Mouse (Mus musculus) Patski (cell line): ENCODE measurements around the gene Tmem178b. TPM values are rescaled to one million over a fixed set of nuclear protein-coding genes. Genes with fewer than 3 reads are reported as not detected.

Source experiments
- ATAC-seq: fragments of 100-300 bp; one replicate; pipeline ENCODE4 v1.8.0; 2021
- CTCF ChIA-PET: fragments of 350-600 bp; sonication (Branson Sonifier 250); formaldehyde crosslinking; loops from one replicate; lab custom pipeline; 2022; ENCODE audit warnings: inconsistent platforms; lab: Charles Lee
- POLR2A ChIA-PET: fragments of 350-600 bp; sonication (Branson Sonifier 250); formaldehyde crosslinking; loops from one replicate; lab custom pipeline; 2022; ENCODE audit warnings: antibody characterized with exemption, inconsistent platforms; lab: Charles Lee
- DNase-seq: peaks from one replicate; pipeline ENCODE4 v3.0.0-alpha.2; 2011; ENCODE audit warnings: low read depth, low spot score
- H3K27me3 ChIP-seq: fragments of 371-371 bp; one replicate; pipeline ENCODE4 v1.5.1; 2021
- CTCF ChIP-seq: fragments of 100-300 bp; IDR thresholded peaks from one replicate; pipeline ENCODE4 v1.5.1; 2021
- in situ Hi-C: fragments of 300-500 bp; cut with MboI; formaldehyde crosslinking; loops from 3 replicates; pipeline ENCODE4 v1.11.1; 2018; ENCODE audit warnings: low pct_unique_long_range_greater_than_20kb, mixed read lengths
- polyA plus RNA-seq: library from polyadenylated mRNA; unstranded; gene quantifications from one replicate; pipeline ENCODE4 v1.2.3, GENCODE M21; 2021

Tmem178b gene
- polyA plus RNA-seq, 1 experiment from 2014 or later: not detected

GRCm38 (mm10) chr6:39978942-39979341 lies 105.9 kb downstream of the Tmem178b start:
- ChIA-PET CTCF (no interaction called here), POLR2A (no interaction called here)
- no peak for TF ChIP-seq CTCF
- ATAC-seq (no peak), DNase-seq (no peak)
- peaks cover 13% of the 10 kb centered on the region for H3K27me3 ChIP-seq
- in situ Hi-C loops: no loop called here

GRCm38 (mm10) chr6:39990772-39991171 lies 117.7 kb downstream of the Tmem178b start:
- no peak for TF ChIP-seq CTCF
- H3K27me3 ChIP-seq: peaks cover 18% of the 10 kb centered on the region
- in situ Hi-C loops: no loop called here
- DNase-seq (no peak), ATAC-seq (no peak)
- POLR2A ChIA-PET: no interaction called here
- CTCF ChIA-PET: interaction anchor here (0.8 kb wide), 1 partner anchor 19 kb away, joined by 3 read pairs; no protein-coding TSS in a partner anchor

- DNase-seq (no peak), ATAC-seq (no peak)
- in situ Hi-C loops: no loop called here
- ChIA-PET POLR2A (no interaction called here), CTCF (no interaction called here)
- no peak for TF ChIP-seq CTCF
- H3K27me3 ChIP-seq: peaks cover 22% of the 10 kb centered on the region
Measured at GRCm38 (mm10) chr6:39991922-39992321, 118.9 kb downstream of the Tmem178b start.

- peaks cover 17% of the 10 kb centered on the region for H3K27me3 ChIP-seq
- ChIA-PET CTCF (interaction anchor here (1.0 to 1.5 kb wide), 3 partner anchors 9 to 12 kb away, joined by 3 to 4 read pairs (median 4); no protein-coding TSS in a partner anchor), POLR2A (no interaction called here)
- TF ChIP-seq CTCF: no peak
- ATAC-seq: no peak
- in situ Hi-C loops: no loop called here
- DNase-seq: no peak
Measured at GRCm38 (mm10) chr6:40006006-40006765, 133.1 kb downstream of the Tmem178b start.

- H3K27me3 ChIP-seq: peaks cover 12% of the 10 kb centered on the region
- ChIA-PET POLR2A (no interaction called here), CTCF (no interaction called here)
- in situ Hi-C loops: no loop called here
- DNase-seq (no peak), ATAC-seq (no peak)
- TF ChIP-seq CTCF: no peak
Measured at GRCm38 (mm10) chr6:40008166-40008907, 135.3 kb downstream of the Tmem178b start.

- DNase-seq (no peak), ATAC-seq (no peak)
- in situ Hi-C loops: no loop called here
- ChIA-PET CTCF (no interaction called here), POLR2A (no interaction called here)
- no peak for TF ChIP-seq CTCF
- H3K27me3 ChIP-seq: peaks cover 12% of the 10 kb centered on the region
Measured at GRCm38 (mm10) chr6:40009718-40010117, 136.6 kb downstream of the Tmem178b start.

- DNase-seq (no peak), ATAC-seq (no peak)
- in situ Hi-C loops: no loop called here
- peaks cover 12% of the 10 kb centered on the region for H3K27me3 ChIP-seq
- no peak for TF ChIP-seq CTCF
- ChIA-PET POLR2A (no interaction called here), CTCF (no interaction called here)
Measured at GRCm38 (mm10) chr6:40011066-40011465, 138.0 kb downstream of the Tmem178b start.

GRCm38 (mm10) chr6:40011609-40012008 lies 138.5 kb downstream of the Tmem178b start:
- CTCF ChIA-PET: no interaction called here
- ATAC-seq: no peak
- in situ Hi-C loops: no loop called here

GRCm38 (mm10) chr6:40013407-40013806 lies 140.3 kb downstream of the Tmem178b start:
- H3K27me3 ChIP-seq: no peaks in the 10 kb centered on the region
- ATAC-seq (no peak), DNase-seq (no peak)
- in situ Hi-C loops: no loop called here
- POLR2A ChIA-PET: no interaction called here
- TF ChIP-seq CTCF: no peak
- CTCF ChIA-PET: no interaction called here

More at GRCm38 (mm10) chr6:40011609-40012008, 138.5 kb downstream of the Tmem178b start:
- no peak for DNase-seq
- POLR2A ChIA-PET: no interaction called here
- H3K27me3 ChIP-seq: peaks cover 12% of the 10 kb centered on the region
- no peak for TF ChIP-seq CTCF

- CTCF ChIA-PET: no interaction called here
- POLR2A ChIA-PET: no interaction called here
- DNase-seq (no peak), ATAC-seq (no peak)
- in situ Hi-C loops: no loop called here
- no peaks in the 10 kb centered on the region for H3K27me3 ChIP-seq
- TF ChIP-seq CTCF: no peak
Measured at GRCm38 (mm10) chr6:40015185-40015584, 142.1 kb downstream of the Tmem178b start.

GRCm38 (mm10) chr6:40015711-40016460 lies 142.8 kb downstream of the Tmem178b start:
- in situ Hi-C loops: no loop called here
- H3K27me3 ChIP-seq: no peaks in the 10 kb centered on the region
- ChIA-PET POLR2A (no interaction called here), CTCF (no interaction called here)
- ATAC-seq: no peak
- DNase-seq: no peak
- TF ChIP-seq CTCF: no peak
